Mouse (Mus musculus): ENCODE measurements around the gene Usp9x. TPM values are rescaled to one million over a fixed set of nuclear protein-coding genes. Genes with fewer than 3 reads are reported as not detected.

Usp9x gene
- polyA plus RNA-seq, 1 experiment from 2014 or later = 16.4 TPM

- Histone ChIP-seq H3K9me3 (ENCODE audit: control insufficient read depth) (no peaks in the 10 kb centered on the region), H3K4me3 (ENCODE audit: low read depth, low read length) (no peak overlapping the region), H3K4me2 (replicated peaks; ENCODE audit: low read depth) (no peak overlapping the region), H3K27me3 (replicated peaks; ENCODE audit: control insufficient read depth, insufficient read depth, low read length) (no peaks in the 10 kb centered on the region), H3K27ac (ENCODE audit: low read depth, low read length) (no peak overlapping the region), H3K9ac (ENCODE audit: low read depth, low read length) (no peak overlapping the region), H3K36me3 (ENCODE audit: control insufficient read depth, insufficient read depth) (no peaks in the 10 kb centered on the region), H3K4me1 (replicated peaks; ENCODE audit: control insufficient read depth, insufficient read depth, low read length) (no peaks in the 10 kb centered on the region)
- no peak for TF ChIP-seq CTCF (IDR thresholded peaks at IDR 0.05; ENCODE audit: low read depth)
- 58% methylated on average over 6 of the region's 6 CpGs for WGBS
- no peak for ATAC-seq
Observed at GRCm38 (mm10) chrX:13046893-13047435, 24.3 kb upstream of the Usp9x start.

GRCm38 (mm10) chrX:13047631-13048345 lies 23.5 kb upstream of the Usp9x start:
- WGBS = 20% methylated on average over 14 of the region's 14 CpGs
- TF ChIP-seq CTCF (IDR thresholded peaks at IDR 0.05; ENCODE audit: low read depth) = no peak

GRCm38 (mm10) chrX:13054612-13055011 lies 16.7 kb upstream of the Usp9x start:
- TF ChIP-seq CTCF (IDR thresholded peaks at IDR 0.05; ENCODE audit: low read depth) = no peak
- no peaks in the 10 kb centered on the region for H3K27me3 ChIP-seq (replicated peaks; ENCODE audit: control insufficient read depth, insufficient read depth, low read length)
- no peak overlapping the region for H3K4me2 ChIP-seq (replicated peaks; ENCODE audit: low read depth)
- no peak overlapping the region for H3K9ac ChIP-seq (ENCODE audit: low read depth, low read length)
- no peak overlapping the region for H3K4me3 ChIP-seq (ENCODE audit: low read depth, low read length)
- no peaks in the 10 kb centered on the region for H3K9me3 ChIP-seq (ENCODE audit: control insufficient read depth)
- WGBS = 50% methylated on average over 1 of the region's 1 CpGs
- no peak overlapping the region; the same call in 1 of the 2 replicates for H3K27ac ChIP-seq (ENCODE audit: low read depth, low read length)
- no peaks in the 10 kb centered on the region; the same call in 1 of the 2 replicates for H3K4me1 ChIP-seq (replicated peaks; ENCODE audit: control insufficient read depth, insufficient read depth, low read length)
- H3K36me3 ChIP-seq (ENCODE audit: control insufficient read depth, insufficient read depth) = no peaks in the 10 kb centered on the region
- ATAC-seq = peak; percentile 73

More at GRCm38 (mm10) chrX:13047631-13048345, 23.5 kb upstream of the Usp9x start:
- Histone ChIP-seq H3K9me3 (ENCODE audit: control insufficient read depth) (no peaks in the 10 kb centered on the region), H3K4me3 (ENCODE audit: low read depth, low read length) (no peak overlapping the region), H3K27me3 (replicated peaks; ENCODE audit: control insufficient read depth, insufficient read depth, low read length) (no peaks in the 10 kb centered on the region), H3K9ac (ENCODE audit: low read depth, low read length) (no peak overlapping the region), H3K4me2 (replicated peaks; ENCODE audit: low read depth) (peak overlapping the region; percentile 48), H3K36me3 (ENCODE audit: control insufficient read depth, insufficient read depth) (no peaks in the 10 kb centered on the region), H3K27ac (ENCODE audit: low read depth, low read length) (no peak overlapping the region), H3K4me1 (replicated peaks; ENCODE audit: control insufficient read depth, insufficient read depth, low read length) (no peaks in the 10 kb centered on the region)
- ATAC-seq = no peak

DNA sequence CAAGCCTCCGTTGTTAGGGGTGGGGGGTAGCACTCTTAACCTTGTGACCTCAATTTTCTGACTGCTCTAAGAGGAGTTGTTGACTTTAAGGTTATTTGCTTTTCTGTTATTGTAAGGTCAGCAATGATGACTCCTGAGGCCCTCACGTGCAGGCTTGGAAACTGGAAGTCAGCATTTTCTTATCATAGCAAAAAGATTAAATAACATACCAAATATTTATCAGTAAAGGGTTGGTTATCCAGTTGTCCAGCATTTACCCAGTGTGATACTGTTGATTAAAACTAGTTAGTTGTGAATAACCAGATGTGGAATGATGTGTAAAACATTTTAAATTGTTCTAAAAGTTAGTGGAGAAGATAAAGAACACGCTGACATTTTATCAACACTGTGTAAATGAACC lies 9.3 kb upstream of the Usp9x start:
- ATAC-seq = no peak
- H3K9me3 ChIP-seq (ENCODE audit: control insufficient read depth) = no peaks in the 10 kb centered on the region
- H3K4me2 ChIP-seq (replicated peaks; ENCODE audit: low read depth) = no peak overlapping the region
- 44% methylated on average over 3 of the region's 3 CpGs for WGBS
- H3K4me1 ChIP-seq (replicated peaks; ENCODE audit: control insufficient read depth, insufficient read depth, low read length) = no peaks in the 10 kb centered on the region
- H3K9ac ChIP-seq (ENCODE audit: low read depth, low read length) = no peak overlapping the region
- no peak for TF ChIP-seq CTCF (IDR thresholded peaks at IDR 0.05; ENCODE audit: low read depth)
- no peaks in the 10 kb centered on the region for H3K27me3 ChIP-seq (replicated peaks; ENCODE audit: control insufficient read depth, insufficient read depth, low read length)
- no peak overlapping the region for H3K27ac ChIP-seq (ENCODE audit: low read depth, low read length)
- no peak overlapping the region for H3K4me3 ChIP-seq (ENCODE audit: low read depth, low read length)
- no peaks in the 10 kb centered on the region for H3K36me3 ChIP-seq (ENCODE audit: control insufficient read depth, insufficient read depth)

DNA sequence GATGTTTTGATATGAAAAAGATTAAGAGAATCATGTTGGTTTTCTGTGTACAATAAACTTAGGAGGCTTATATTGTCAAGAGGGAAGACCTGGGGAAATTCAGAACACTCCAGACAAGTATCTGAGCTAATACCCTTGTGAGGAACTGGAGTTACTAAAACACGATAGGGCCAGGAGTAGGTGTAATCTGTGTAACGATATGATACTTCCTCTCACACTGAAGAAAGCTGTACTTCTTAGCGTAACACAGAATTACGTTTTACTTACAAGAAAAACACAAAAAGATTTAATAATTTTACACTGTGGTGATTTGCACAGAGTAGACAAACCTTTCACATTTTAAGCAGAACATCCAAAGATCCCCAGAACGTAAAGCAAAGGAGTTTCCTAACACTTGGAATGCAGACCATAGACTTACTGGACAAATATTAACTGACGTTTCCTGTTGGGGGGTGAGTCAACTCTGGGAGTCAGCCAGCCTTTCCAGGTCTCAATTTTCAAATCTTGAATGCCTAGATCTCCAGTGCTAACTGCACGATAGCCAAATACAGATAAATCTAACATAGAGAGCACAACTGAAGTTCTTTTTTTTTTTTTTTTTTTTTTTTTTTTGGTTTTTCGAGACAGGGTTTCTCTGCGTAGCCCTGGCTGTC lies 6.9 kb upstream of the Usp9x start:
- H3K4me3 ChIP-seq (ENCODE audit: low read depth, low read length) = no peak overlapping the region
- no peak for ATAC-seq
- no peaks in the 10 kb centered on the region for H3K4me1 ChIP-seq (replicated peaks; ENCODE audit: control insufficient read depth, insufficient read depth, low read length)
- no peaks in the 10 kb centered on the region for H3K27me3 ChIP-seq (replicated peaks; ENCODE audit: control insufficient read depth, insufficient read depth, low read length)
- no peak for TF ChIP-seq CTCF (IDR thresholded peaks at IDR 0.05; ENCODE audit: low read depth)
- H3K36me3 ChIP-seq (ENCODE audit: control insufficient read depth, insufficient read depth) = no peaks in the 10 kb centered on the region
- 70% methylated on average over 7 of the region's 9 CpGs for WGBS
- no peak overlapping the region for H3K9ac ChIP-seq (ENCODE audit: low read depth, low read length)
- H3K4me2 ChIP-seq (replicated peaks; ENCODE audit: low read depth) = no peak overlapping the region
- no peak overlapping the region for H3K27ac ChIP-seq (ENCODE audit: low read depth, low read length)
- no peaks in the 10 kb centered on the region for H3K9me3 ChIP-seq (ENCODE audit: control insufficient read depth)

DNA sequence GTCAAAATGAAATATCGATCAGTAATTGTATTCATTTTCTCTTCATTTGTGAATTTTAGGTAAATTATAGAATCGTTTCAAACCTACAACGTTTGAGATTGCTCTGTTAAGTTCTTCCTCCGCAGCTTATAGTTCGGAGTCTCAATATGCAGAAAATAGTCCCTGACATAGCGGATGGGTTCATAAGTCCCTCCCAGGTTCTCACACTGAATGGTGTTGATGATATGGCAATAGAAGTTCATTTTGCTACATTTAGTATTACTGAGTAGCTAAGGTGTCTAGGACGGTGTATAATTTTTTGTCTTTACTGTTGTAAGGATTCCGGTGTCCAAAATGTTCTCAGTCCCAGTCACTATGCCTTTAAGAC lies 1.1 kb upstream of the Usp9x start:
- H3K4me1 ChIP-seq (replicated peaks; ENCODE audit: control insufficient read depth, insufficient read depth, low read length) = no peaks in the 10 kb centered on the region
- peak overlapping the region; percentile 61 for H3K4me2 ChIP-seq (replicated peaks; ENCODE audit: low read depth)
- H3K27ac ChIP-seq (ENCODE audit: low read depth, low read length) = peak overlapping the region; percentile 91
- no peaks in the 10 kb centered on the region for H3K9me3 ChIP-seq (ENCODE audit: control insufficient read depth)
- no peak for ATAC-seq
- no peak for TF ChIP-seq CTCF (IDR thresholded peaks at IDR 0.05; ENCODE audit: low read depth)
- WGBS = 29% methylated on average over 8 of the region's 8 CpGs
- peak overlapping the region; percentile 72 for H3K4me3 ChIP-seq (ENCODE audit: low read depth, low read length)
- H3K9ac ChIP-seq (ENCODE audit: low read depth, low read length) = 0 out of 2 replicates have a peak overlapping the region, but pooled peaks have one; percentile 79
- no peaks in the 10 kb centered on the region for H3K36me3 ChIP-seq (ENCODE audit: control insufficient read depth, insufficient read depth)
- no peaks in the 10 kb centered on the region for H3K27me3 ChIP-seq (replicated peaks; ENCODE audit: control insufficient read depth, insufficient read depth, low read length)

Measured in intestine, postnatal 0 days (tissue).